Mouse (Mus musculus) left cerebral cortex, postnatal 10 days (tissue): ENCODE data around the gene Kansl1. TPM values are rescaled to one million over a fixed set of nuclear protein-coding genes. Genes with fewer than 3 reads are reported as not detected.
A peak's percentile ranks its signal among the peaks of the same experiment; 100 is the strongest.

Experiments
- DNase-seq, 2 experiments: peaks; one replicate each; pipeline ENCODE4 v3.0.0; 2021 to 2022; ENCODE audit warnings: low spot score in 2 of 2, mixed read lengths in 1 of 2; ENCODE audit errors: extremely low spot score in 1 of 2
- intact Hi-C: fragments of 180-260 bp; cut with DNase I; formaldehyde crosslinking; loops from one replicate; pipeline ENCODE4 v1.15.1; 2025
- microRNA-seq: library from miRNA; unstranded; fragments of <30 nt; microRNA quantifications from one replicate; pipeline ENCODE4 v1.2.0, GENCODE M21; 2022
- total RNA-seq, 2 experiments: library from RNA; stranded (reverse); gene quantifications; 2 replicates each; pipeline ENCODE4 v1.2.3; 2021

Gene Kansl1
- total RNA-seq, 2 experiments from 2014 or later: 67.0 to 67.8 TPM

GRCm38 (mm10) chr11:104293241-104293640 lies 175.4 kb downstream of the Kansl1 start:
- DNase-seq: no peak
- intact Hi-C loops: no loop called here

- no peak for DNase-seq
- intact Hi-C loops: no loop called here
Observed at GRCm38 (mm10) chr11:104292443-104293220, 176.0 kb downstream of the Kansl1 start.

GRCm38 (mm10) chr11:104289199-104290031 lies 179.2 kb downstream of the Kansl1 start:
- intact Hi-C loops: no loop called here
- DNase-seq: peak in 1 of 2 experiments; percentile 73

GRCm38 (mm10) chr11:104288835-104289198 lies 179.8 kb downstream of the Kansl1 start:
- DNase-seq: no peak
- intact Hi-C loops: no loop called here

- intact Hi-C loops: no loop called here
Observed at GRCm38 (mm10) chr11:104287113-104287512, 181.5 kb downstream of the Kansl1 start.

More at GRCm38 (mm10) chr11:104287113-104287512, 181.5 kb downstream of the Kansl1 start:
- no peak for DNase-seq

Small RNA genes lying within 50 kb of the gene (microRNA-seq; reads per million reads assigned to microRNA genes)
- gene Gm47315: not detected

Other genes with a start within 250 kb of the Kansl1 start
- 100 to 1,000 TPM; 526 to 602 TPM for gene Mapt, start 237.5 kb downstream of the Kansl1 start, total RNA-seq
- gene Cdc27, start 81.8 kb upstream of the Kansl1 start, total RNA-seq: 10 to 100 TPM; 63.9 to 73.9 TPM
- 10 to 100 TPM in 1 of 2 experiments, 1 to 10 TPM in 1; 8.7 to 10.9 TPM for gene Myl4, start 81.8 kb upstream of the Kansl1 start, total RNA-seq
- 1 to 10 TPM; 5.5 to 6.7 TPM for gene Itgb3, start 139.1 kb upstream of the Kansl1 start, total RNA-seq
- 1 to 10 TPM; 1.5 to 1.7 TPM for gene Gm11639, start 216.8 kb upstream of the Kansl1 start, total RNA-seq